Mouse (Mus musculus) ES-Bruce4 (cell line): Measurements from ENCODE around the gene Fndc1. TPM values are rescaled to one million over a fixed set of nuclear protein-coding genes. Genes with fewer than 3 reads are reported as not detected.

Source experiments
- H3K27ac ChIP-seq: 2 replicates; pipeline ENCODE4 v1.5.1; 2012; ENCODE audit warnings: low read length, inconsistent platforms; ENCODE audit not compliant: insufficient read depth
- H3K27me3 ChIP-seq: 2 replicates; pipeline ENCODE4 v1.6.1; 2012; ENCODE audit warnings: mild to moderate bottlenecking, low read length, inconsistent platforms; ENCODE audit not compliant: control insufficient read depth, poor library complexity, insufficient read depth, severe bottlenecking
- H3K36me3 ChIP-seq: 2 replicates; pipeline ENCODE4 v1.6.1; 2012; ENCODE audit warnings: inconsistent platforms, mild to moderate bottlenecking, low read length, moderate library complexity; ENCODE audit not compliant: control insufficient read depth, poor library complexity, insufficient read depth, severe bottlenecking
- H3K4me1 ChIP-seq: one replicate; pipeline ENCODE4 v1.8.1; 2011; ENCODE audit warnings: low read length; ENCODE audit not compliant: control insufficient read depth, insufficient read depth
- H3K4me3 ChIP-seq: 2 replicates; pipeline ENCODE4 v1.5.1; 2011; ENCODE audit warnings: low read depth, mild to moderate bottlenecking, low read length
- H3K9ac ChIP-seq: 2 replicates; pipeline ENCODE4 v1.6.1; 2012; ENCODE audit warnings: low read depth, mild to moderate bottlenecking, inconsistent platforms; ENCODE audit not compliant: poor library complexity, severe bottlenecking
- H3K9me3 ChIP-seq: replicated peaks from 2 replicates; pipeline ENCODE4 v1.6.1; 2012; ENCODE audit warnings: mild to moderate bottlenecking, low read length, inconsistent platforms; ENCODE audit not compliant: control insufficient read depth, poor library complexity, insufficient read depth, severe bottlenecking
- CTCF ChIP-seq: IDR thresholded peaks from one replicate; pipeline ENCODE4 v1.8.1; 2011; ENCODE audit warnings: low read depth, low read length
- EP300 ChIP-seq: IDR thresholded peaks from 2 replicates; pipeline ENCODE4 v1.6.1; 2011; ENCODE audit warnings: low read depth, low read length; ENCODE audit not compliant: insufficient read depth
- POLR2A ChIP-seq: IDR thresholded peaks from one replicate; pipeline ENCODE4 v1.8.1; 2011; ENCODE audit warnings: low read length; ENCODE audit not compliant: insufficient read depth
- polyA plus RNA-seq: library from polyadenylated mRNA; stranded (reverse); fragments of >200 nt; gene quantifications from 2 replicates; pipeline ENCODE4 v1.2.4, GENCODE M21; 2011; ENCODE audit warnings: low read depth; ENCODE audit not compliant: missing spikeins, insufficient read depth, insufficient read length

The Fndc1 gene
- polyA plus RNA-seq, 1 experiment: 4.3 TPM

DNA sequence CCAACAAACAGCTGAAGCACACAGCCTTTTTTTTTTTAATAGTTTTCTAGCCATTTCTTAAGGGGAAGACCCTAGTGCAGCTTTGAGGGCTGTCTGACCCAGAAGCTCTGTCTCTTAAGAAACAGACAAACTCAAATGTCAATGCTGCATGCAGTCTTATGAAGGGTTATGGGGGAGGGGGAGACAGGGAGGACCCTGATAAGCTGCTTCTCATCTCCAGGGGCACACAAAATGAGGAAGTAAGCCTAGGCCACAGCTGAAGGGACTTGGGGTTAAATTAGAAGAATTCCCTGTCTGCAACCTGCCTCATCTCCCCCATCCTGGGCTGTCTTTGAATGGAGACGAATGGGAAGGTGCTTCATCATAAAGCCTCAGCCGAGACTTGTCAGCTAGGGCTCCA is 19.1 kb downstream of the Fndc1 start:
- TF ChIP-seq EP300: no peak
- TF ChIP-seq POLR2A: no peak
- no peak for TF ChIP-seq CTCF
- H3K36me3 ChIP-seq: no peaks in the 10 kb centered on the region
- no peak overlapping the region for H3K9ac ChIP-seq
- no peaks in the 10 kb centered on the region for H3K9me3 ChIP-seq
- H3K4me3 ChIP-seq: no peak overlapping the region
- H3K27ac ChIP-seq: no peak overlapping the region
- H3K4me1 ChIP-seq: no peaks in the 10 kb centered on the region
- no peaks in the 10 kb centered on the region for H3K27me3 ChIP-seq

DNA sequence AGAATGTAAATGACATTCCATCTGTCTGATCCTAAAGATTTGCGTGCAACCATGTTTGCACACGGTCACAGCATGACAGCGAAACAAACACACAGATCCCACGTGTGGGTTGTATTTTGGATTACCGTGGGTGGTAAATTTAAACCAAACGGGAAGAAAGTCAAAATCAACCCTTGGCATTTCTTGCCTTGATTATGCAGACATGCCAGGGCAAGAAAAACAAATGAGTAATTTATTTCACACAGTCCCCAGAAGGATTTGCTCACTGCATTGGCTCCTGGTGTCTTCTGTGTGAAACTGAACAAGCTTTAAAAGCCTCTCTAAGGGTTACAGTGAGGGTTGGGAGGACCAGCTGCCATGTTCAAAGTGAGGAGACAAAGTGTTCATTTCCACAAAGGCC is 22.0 kb downstream of the Fndc1 start:
- Histone ChIP-seq H3K27ac (no peak overlapping the region), H3K27me3 (no peaks in the 10 kb centered on the region), H3K9ac (no peak overlapping the region), H3K4me1 (peaks cover 3% of the 10 kb centered on the region), H3K4me3 (no peak overlapping the region), H3K9me3 (no peaks in the 10 kb centered on the region), H3K36me3 (no peaks in the 10 kb centered on the region)
- TF ChIP-seq POLR2A: no peak
- TF ChIP-seq CTCF: no peak
- TF ChIP-seq EP300: no peak

DNA sequence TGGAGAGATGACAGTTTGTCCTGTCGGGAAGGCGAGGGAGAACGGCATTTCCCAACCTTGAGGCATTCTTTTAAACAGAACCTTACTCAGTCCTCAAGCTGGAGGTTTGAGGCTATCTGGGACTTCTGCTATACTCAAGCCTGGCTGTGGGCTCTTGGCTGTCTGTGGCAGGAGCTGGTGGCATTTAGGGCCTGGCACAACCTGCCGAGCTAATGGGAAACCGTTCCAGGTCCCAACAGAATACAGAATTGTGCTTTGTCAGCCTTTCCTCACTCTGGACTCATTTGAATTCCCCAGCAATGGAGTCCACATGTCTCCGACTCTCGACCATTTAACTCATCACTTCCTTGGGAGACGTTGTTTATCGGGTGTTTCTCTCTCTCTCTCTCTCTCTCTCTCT is 24.6 kb downstream of the Fndc1 start:
- Histone ChIP-seq H3K36me3 (no peaks in the 10 kb centered on the region), H3K4me3 (no peak overlapping the region), H3K4me1 (peaks cover 3% of the 10 kb centered on the region), H3K27ac (no peak overlapping the region), H3K27me3 (no peaks in the 10 kb centered on the region), H3K9me3 (no peaks in the 10 kb centered on the region), H3K9ac (no peak overlapping the region)
- TF ChIP-seq CTCF (no peak), EP300 (no peak), POLR2A (no peak)

DNA sequence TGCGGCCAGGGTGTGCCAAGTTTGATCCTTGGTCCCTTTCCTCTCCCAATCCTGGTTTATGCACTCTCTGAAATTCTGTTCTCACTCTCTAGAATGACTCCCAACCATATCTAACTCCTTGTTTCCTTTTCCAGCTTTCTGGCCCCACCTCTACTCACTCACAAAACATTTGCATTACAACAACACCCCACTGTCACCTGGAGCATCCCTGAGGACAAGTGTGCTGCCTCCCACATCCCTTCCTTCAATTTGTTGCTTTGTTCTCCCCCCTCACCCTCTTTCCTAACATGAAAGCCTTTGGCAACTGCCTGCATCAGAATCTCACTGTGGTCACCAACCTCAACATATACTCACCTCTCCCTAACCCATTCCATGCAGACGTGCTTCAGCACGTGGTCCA is 27.2 kb downstream of the Fndc1 start:
- H3K9me3 ChIP-seq: no peaks in the 10 kb centered on the region
- H3K9ac ChIP-seq: no peak overlapping the region
- no peak overlapping the region for H3K27ac ChIP-seq
- H3K4me1 ChIP-seq: peaks cover 3% of the 10 kb centered on the region
- TF ChIP-seq EP300: 0 out of 2 replicates have a peak, but pooled peaks have one; percentile 55
- no peak for TF ChIP-seq CTCF
- H3K27me3 ChIP-seq: no peaks in the 10 kb centered on the region
- no peak overlapping the region for H3K4me3 ChIP-seq
- H3K36me3 ChIP-seq: no peaks in the 10 kb centered on the region

DNA sequence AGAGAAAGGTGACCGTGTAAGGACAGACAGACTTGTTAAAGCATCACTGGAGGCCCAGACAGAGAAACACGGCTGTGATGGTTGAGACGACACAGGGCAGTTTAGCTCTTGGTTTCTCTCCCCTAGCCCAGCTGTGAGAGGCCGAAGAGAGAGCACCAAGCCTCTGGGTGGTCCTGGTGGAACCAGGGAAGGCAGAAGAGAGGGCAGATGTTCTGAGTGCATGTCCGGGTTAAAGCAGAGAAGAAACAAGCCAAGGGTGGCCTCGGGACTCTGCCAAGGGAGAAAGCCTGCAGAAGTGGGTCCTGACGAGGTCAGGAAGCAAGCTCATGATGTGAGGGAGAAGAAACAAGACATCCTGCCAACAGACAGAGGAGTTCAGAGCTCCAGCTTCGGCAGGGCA is 31.5 kb downstream of the Fndc1 start:
- H3K9me3 ChIP-seq: no peaks in the 10 kb centered on the region
- TF ChIP-seq POLR2A: no peak
- no peak for TF ChIP-seq EP300
- TF ChIP-seq CTCF: no peak
- peaks cover 1% of the 10 kb centered on the region for H3K4me1 ChIP-seq
- H3K27me3 ChIP-seq: no peaks in the 10 kb centered on the region
- H3K27ac ChIP-seq: no peak overlapping the region
- no peak overlapping the region for H3K4me3 ChIP-seq
- no peaks in the 10 kb centered on the region for H3K36me3 ChIP-seq
- H3K9ac ChIP-seq: no peak overlapping the region

DNA sequence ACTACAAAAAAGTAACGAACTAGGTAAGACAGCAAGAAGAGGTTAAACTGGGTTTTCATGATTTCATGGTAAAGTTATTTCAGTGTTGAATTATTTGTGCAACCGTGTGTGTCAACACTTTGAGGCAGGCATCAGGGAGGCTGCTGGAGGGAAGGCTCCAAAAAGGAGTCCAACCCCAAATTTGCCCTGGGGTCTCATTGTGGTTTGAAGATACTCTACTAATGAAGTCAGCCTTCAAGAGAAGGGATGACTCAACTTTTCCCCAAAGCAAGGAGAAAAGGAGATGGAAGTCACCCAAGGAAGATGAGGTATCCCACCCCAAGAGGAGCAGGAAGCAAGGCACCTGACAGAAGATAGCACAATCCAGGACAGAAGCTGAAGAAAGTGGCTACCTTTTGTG is 31.9 kb downstream of the Fndc1 start:
- Histone ChIP-seq H3K9ac (no peak overlapping the region), H3K4me1 (no peaks in the 10 kb centered on the region)

More for the DNA sequence above, 31.9 kb downstream of the Fndc1 start:
- TF ChIP-seq EP300 (no peak), POLR2A (no peak), CTCF (no peak)
- Histone ChIP-seq H3K9me3 (no peaks in the 10 kb centered on the region), H3K27ac (no peak overlapping the region), H3K4me3 (no peak overlapping the region), H3K27me3 (no peaks in the 10 kb centered on the region), H3K36me3 (no peaks in the 10 kb centered on the region)
